Mouse (Mus musculus): ENCODE measurements at regions not wholly inside any gene's neighbourhood (a gene's known extent, or its start where the extent isn't known, plus 50 kb on each side); places are given as distances from the start of the nearest gene placed in this dataset.

DNA sequence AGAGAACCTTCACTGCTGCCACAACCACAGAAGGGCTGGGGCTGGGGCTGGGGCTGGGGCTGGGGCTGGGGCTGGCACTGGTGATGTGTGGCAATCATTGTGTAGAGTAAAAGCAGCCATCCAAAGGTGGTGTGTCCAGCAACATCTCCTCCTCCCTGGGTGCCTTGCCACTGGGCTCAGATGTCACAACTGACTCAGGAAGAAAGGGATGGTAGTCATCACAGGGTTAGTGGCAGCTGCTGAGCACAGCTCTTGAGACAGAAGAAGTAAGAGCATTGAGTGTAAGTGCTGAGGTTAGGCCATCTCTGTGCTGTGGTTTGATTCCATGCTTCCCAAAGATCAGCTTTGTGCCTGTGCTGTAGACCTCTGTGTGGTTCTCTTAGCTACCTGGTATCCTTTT, 53.4 kb upstream of the Mef2a start:
- Histone ChIP-seq H3K27ac (no peak overlapping the region), H3K4me3 (no peak overlapping the region)
- intact Hi-C loops (cut with DNase I) = no loop called here
- no peak for DNase-seq (ENCODE audit: extremely low spot score in 1 of 2, low spot score in 2 of 2)
- no peak for TF ChIP-seq CTCF (IDR thresholded peaks at IDR 0.05)

- Histone ChIP-seq H3K4me3 (no peak overlapping the region), H3K27ac (no peak overlapping the region)
- intact Hi-C loops (cut with DNase I) = no loop called here
- DNase-seq (ENCODE audit: extremely low spot score in 1 of 2, low spot score in 2 of 2) = no peak
- no peak for TF ChIP-seq CTCF (IDR thresholded peaks at IDR 0.05)
Measured at GRCm38 (mm10) chr7:67425581-67425980, 52.9 kb upstream of the Mef2a start.

DNA sequence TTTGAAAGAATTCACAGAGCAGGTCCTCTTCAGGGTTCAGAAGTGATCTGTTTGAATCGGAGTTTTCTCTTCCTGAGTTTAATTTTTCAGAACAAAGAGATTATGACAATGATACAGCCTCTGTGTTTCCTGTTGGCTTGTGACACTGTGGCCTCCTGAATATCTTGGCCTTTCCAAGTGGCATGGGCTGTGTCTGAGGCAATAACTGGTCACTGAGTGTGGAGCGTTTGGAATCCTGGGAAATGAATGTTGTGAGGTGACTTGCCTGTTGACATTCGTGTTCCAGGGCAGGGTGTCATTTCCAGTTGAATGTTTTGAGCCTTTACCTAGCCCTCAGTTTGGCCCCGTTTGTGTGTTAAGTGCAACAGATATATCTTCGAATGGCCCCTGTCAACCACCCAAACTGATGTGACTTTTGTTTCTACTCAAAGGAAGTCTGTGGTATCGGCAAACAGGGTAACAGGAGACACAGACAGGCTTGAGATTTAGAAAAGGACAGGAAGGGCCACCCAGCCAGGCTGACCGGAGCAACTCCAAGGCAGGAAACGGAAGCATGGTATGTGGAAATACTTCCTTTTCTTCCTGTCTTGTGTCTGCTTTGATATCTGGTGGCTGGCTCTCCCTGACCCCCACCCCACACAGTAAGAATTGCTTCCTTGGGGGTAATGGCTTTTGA, 52.3 kb upstream of the Mef2a start:
- no peak for DNase-seq (ENCODE audit: extremely low spot score in 1 of 2, low spot score in 2 of 2)
- no peak for TF ChIP-seq CTCF (IDR thresholded peaks at IDR 0.05)
- Histone ChIP-seq H3K27ac (no peak overlapping the region), H3K4me3 (no peak overlapping the region)
- intact Hi-C loops (cut with DNase I) = no loop called here

Measured in left cerebral cortex, adult 2 months (tissue).